Mouse (Mus musculus): ENCODE data around the gene 4931429L15Rik.

- TF ChIP-seq CTCF (IDR thresholded peaks at IDR 0.05; ENCODE audit: low read depth, low read length) (no peak), POLR2A (IDR thresholded peaks at IDR 0.05; ENCODE audit: insufficient read depth, low read length) (no peak)
Observed at GRCm38 (mm10) chr9:46298381-46298780, 21.4 kb downstream of the 4931429L15Rik start.
